Mouse (Mus musculus) forebrain, embryonic 16.5 days (tissue): Measurements from ENCODE around the gene Aspg. TPM values are rescaled to one million over a fixed set of nuclear protein-coding genes. Genes with fewer than 3 reads are reported as not detected.

Experiments
- ATAC-seq: fragments of 200-750 bp; cut with Nextera tagmentation; 2 replicates; pipeline ENCODE4 v1.8.0; 2017; ENCODE audit warnings: mild to moderate bottlenecking, moderate library complexity
- H3K27ac ChIP-seq: fragments of 300-500 bp; sonication (generic); 2 replicates; pipeline ENCODE4 v1.5.1; 2014; ENCODE audit warnings: low read length, control low read depth
- H3K27me3 ChIP-seq: fragments of 300-500 bp; sonication (generic); replicated peaks from 2 replicates; pipeline ENCODE4 v1.6.1; 2014; ENCODE audit warnings: low read length; ENCODE audit not compliant: control insufficient read depth, insufficient read depth
- H3K36me3 ChIP-seq: fragments of 300-500 bp; sonication (generic); 2 replicates; pipeline ENCODE4 v1.6.1; 2014; ENCODE audit not compliant: control insufficient read depth, insufficient read depth
- H3K4me1 ChIP-seq: fragments of 300-500 bp; sonication (generic); replicated peaks from 2 replicates; pipeline ENCODE4 v1.6.1; 2014; ENCODE audit warnings: low read length; ENCODE audit not compliant: control insufficient read depth, insufficient read depth
- H3K4me2 ChIP-seq: fragments of 300-500 bp; sonication (generic); 2 replicates; pipeline ENCODE4 v1.6.1; 2014; ENCODE audit warnings: mild to moderate bottlenecking, low read length, control low read depth
- H3K4me3 ChIP-seq: fragments of 300-500 bp; sonication (generic); replicated peaks from 2 replicates; pipeline ENCODE4 v1.5.1; 2014; ENCODE audit warnings: mild to moderate bottlenecking, low read length, control low read depth
- H3K9ac ChIP-seq: fragments of 300-500 bp; sonication (generic); replicated peaks from 2 replicates; pipeline ENCODE4 v1.6.1; 2014; ENCODE audit warnings: low read depth, low read length, control low read depth
- H3K9me3 ChIP-seq: fragments of 300-500 bp; sonication (generic); 2 replicates; pipeline ENCODE4 v1.6.1; 2016; ENCODE audit warnings: low read length; ENCODE audit not compliant: control insufficient read depth
- WGBS: fragments of 180-500 bp; shearing (Covaris S2); extraction: QIAGEN DNeasy Blood & Tissue Kit; methylation state at CpG from one replicate; pipeline ENCODE4 v1.1.7; 2014; 5-methylcytosine and 5-hydroxymethylcytosine counted together
- polyA plus RNA-seq: library from polyadenylated mRNA; unstranded; fragments of >200 nt; fragmentation: Nextera tagmentation; extraction: Ambion mirVana; gene quantifications from 2 replicates; pipeline ENCODE4 v1.2.1, GENCODE M21; 2015

Aspg gene
- polyA plus RNA-seq, result 0.37 and 0.75 TPM in 2 replicates

GRCm38 (mm10) chr12:112106541-112106971 is at the start of gene Aspg:
Gene Aspg, plus strand, starts transcription at chr12:112106679.
- Histone ChIP-seq H3K9me3 (no peaks in the 10 kb centered on the region), H3K36me3 (no peaks in the 10 kb centered on the region), H3K4me2 (no peak within 1 kb of the TSS), H3K4me1 (no peaks in the 10 kb centered on the region), H3K4me3 (no peak within 1 kb of the TSS), H3K27me3 (no peaks in the 10 kb centered on the region), H3K27ac (no peak within 1 kb of the TSS), H3K9ac (no peak within 1 kb of the TSS)
- WGBS, result 3% methylated on average over 14 of the region's 14 CpGs
- no peak for ATAC-seq

GRCm38 (mm10) chr12:112077651-112078050 is 28.8 kb upstream of the Aspg start:
- ATAC-seq, result 0 out of 2 replicates have a peak, but pooled peaks have one; percentile 54
- H3K27ac ChIP-seq, result no peak overlapping the region
- H3K36me3 ChIP-seq, result no peaks in the 10 kb centered on the region
- H3K4me3 ChIP-seq, result no peak overlapping the region
- no peaks in the 10 kb centered on the region for H3K9me3 ChIP-seq
- no peak overlapping the region for H3K4me2 ChIP-seq
- 9% methylated on average over 6 of the region's 6 CpGs for WGBS
- H3K9ac ChIP-seq, result no peak overlapping the region
- H3K4me1 ChIP-seq, result no peaks in the 10 kb centered on the region
- no peaks in the 10 kb centered on the region for H3K27me3 ChIP-seq

- Histone ChIP-seq H3K4me2 (no peak overlapping the region), H3K9me3 (no peaks in the 10 kb centered on the region), H3K36me3 (no peaks in the 10 kb centered on the region), H3K4me3 (no peak overlapping the region), H3K4me1 (no peaks in the 10 kb centered on the region), H3K27me3 (no peaks in the 10 kb centered on the region), H3K9ac (no peak overlapping the region), H3K27ac (no peak overlapping the region)
- 77% methylated on average over 8 of the region's 8 CpGs for WGBS
- ATAC-seq, result no peak
These were observed 26.6 kb upstream of the Aspg start for GRCm38 (mm10) chr12:112079911-112080310.

GRCm38 (mm10) chr12:112080911-112081310 is 25.6 kb upstream of the Aspg start:
- H3K9ac ChIP-seq, result no peak overlapping the region
- H3K4me1 ChIP-seq, result no peaks in the 10 kb centered on the region
- no peaks in the 10 kb centered on the region for H3K27me3 ChIP-seq
- WGBS, result 92% methylated on average over 4 of the region's 4 CpGs
- ATAC-seq, result no peak
- H3K36me3 ChIP-seq, result no peaks in the 10 kb centered on the region
- no peak overlapping the region for H3K4me3 ChIP-seq
- H3K27ac ChIP-seq, result no peak overlapping the region
- H3K4me2 ChIP-seq, result no peak overlapping the region
- H3K9me3 ChIP-seq, result no peaks in the 10 kb centered on the region

- no peak for ATAC-seq
- Histone ChIP-seq H3K27me3 (no peaks in the 10 kb centered on the region), H3K4me3 (no peak overlapping the region), H3K4me1 (0 out of 2 replicates have a peak, but pooled peaks cover 3% of the 10 kb centered on the region), H3K27ac (no peak overlapping the region), H3K36me3 (no peaks in the 10 kb centered on the region), H3K9ac (no peak overlapping the region), H3K4me2 (no peak overlapping the region), H3K9me3 (no peaks in the 10 kb centered on the region)
- 58% methylated on average over 1 of the region's 1 CpGs for WGBS
These were observed 24.2 kb upstream of the Aspg start for GRCm38 (mm10) chr12:112082241-112082640.

- no peaks in the 10 kb centered on the region for H3K36me3 ChIP-seq
- H3K27ac ChIP-seq, result no peak overlapping the region
- H3K9ac ChIP-seq, result no peak overlapping the region
- H3K27me3 ChIP-seq, result no peaks in the 10 kb centered on the region
- H3K4me3 ChIP-seq, result no peak overlapping the region
- WGBS, result 80% methylated on average over 3 of the region's 3 CpGs
- 0 out of 2 replicates have a peak, but pooled peaks cover 5% of the 10 kb centered on the region for H3K4me1 ChIP-seq
- H3K4me2 ChIP-seq, result no peak overlapping the region
- no peaks in the 10 kb centered on the region for H3K9me3 ChIP-seq
- ATAC-seq, result no peak; the same call in 1 of the 2 replicates
These were observed 20.2 kb upstream of the Aspg start for GRCm38 (mm10) chr12:112086250-112086649.

GRCm38 (mm10) chr12:112086726-112087125 is 19.8 kb upstream of the Aspg start:
- H3K4me2 ChIP-seq, result no peak overlapping the region
- H3K4me1 ChIP-seq, result 0 out of 2 replicates have a peak, but pooled peaks cover 5% of the 10 kb centered on the region
- H3K9me3 ChIP-seq, result no peaks in the 10 kb centered on the region
- ATAC-seq, result no peak
- no peaks in the 10 kb centered on the region for H3K36me3 ChIP-seq
- 60% methylated on average over 6 of the region's 6 CpGs for WGBS
- H3K27ac ChIP-seq, result no peak overlapping the region
- H3K27me3 ChIP-seq, result no peaks in the 10 kb centered on the region
- H3K9ac ChIP-seq, result no peak overlapping the region
- H3K4me3 ChIP-seq, result no peak overlapping the region

GRCm38 (mm10) chr12:112088609-112089324 is 17.7 kb upstream of the Aspg start:
- H3K4me2 ChIP-seq, result no peak overlapping the region

GRCm38 (mm10) chr12:112091054-112091453 is 15.4 kb upstream of the Aspg start:
- Histone ChIP-seq H3K9me3 (no peaks in the 10 kb centered on the region), H3K4me3 (no peak overlapping the region), H3K4me1 (0 out of 2 replicates have a peak, but pooled peaks cover 5% of the 10 kb centered on the region), H3K27me3 (no peaks in the 10 kb centered on the region), H3K4me2 (peak overlapping the region; percentile 4; the same call in 1 of the 2 replicates), H3K9ac (no peak overlapping the region), H3K36me3 (no peaks in the 10 kb centered on the region), H3K27ac (no peak overlapping the region)
- ATAC-seq, result peak; percentile 55; the same call in 1 of the 2 replicates
- WGBS, result 6% methylated on average over 12 of the region's 12 CpGs

More at GRCm38 (mm10) chr12:112088609-112089324, 17.7 kb upstream of the Aspg start:
- Histone ChIP-seq H3K36me3 (no peaks in the 10 kb centered on the region), H3K27me3 (no peaks in the 10 kb centered on the region), H3K27ac (no peak overlapping the region), H3K4me1 (0 out of 2 replicates have a peak, but pooled peaks cover 5% of the 10 kb centered on the region), H3K4me3 (no peak overlapping the region), H3K9me3 (no peaks in the 10 kb centered on the region), H3K9ac (no peak overlapping the region)
- no peak for ATAC-seq
- 69% methylated on average over 12 of the region's 12 CpGs for WGBS
